ENCODE assay signal across 19 mouse cellular contexts in the genomic region with DNA sequence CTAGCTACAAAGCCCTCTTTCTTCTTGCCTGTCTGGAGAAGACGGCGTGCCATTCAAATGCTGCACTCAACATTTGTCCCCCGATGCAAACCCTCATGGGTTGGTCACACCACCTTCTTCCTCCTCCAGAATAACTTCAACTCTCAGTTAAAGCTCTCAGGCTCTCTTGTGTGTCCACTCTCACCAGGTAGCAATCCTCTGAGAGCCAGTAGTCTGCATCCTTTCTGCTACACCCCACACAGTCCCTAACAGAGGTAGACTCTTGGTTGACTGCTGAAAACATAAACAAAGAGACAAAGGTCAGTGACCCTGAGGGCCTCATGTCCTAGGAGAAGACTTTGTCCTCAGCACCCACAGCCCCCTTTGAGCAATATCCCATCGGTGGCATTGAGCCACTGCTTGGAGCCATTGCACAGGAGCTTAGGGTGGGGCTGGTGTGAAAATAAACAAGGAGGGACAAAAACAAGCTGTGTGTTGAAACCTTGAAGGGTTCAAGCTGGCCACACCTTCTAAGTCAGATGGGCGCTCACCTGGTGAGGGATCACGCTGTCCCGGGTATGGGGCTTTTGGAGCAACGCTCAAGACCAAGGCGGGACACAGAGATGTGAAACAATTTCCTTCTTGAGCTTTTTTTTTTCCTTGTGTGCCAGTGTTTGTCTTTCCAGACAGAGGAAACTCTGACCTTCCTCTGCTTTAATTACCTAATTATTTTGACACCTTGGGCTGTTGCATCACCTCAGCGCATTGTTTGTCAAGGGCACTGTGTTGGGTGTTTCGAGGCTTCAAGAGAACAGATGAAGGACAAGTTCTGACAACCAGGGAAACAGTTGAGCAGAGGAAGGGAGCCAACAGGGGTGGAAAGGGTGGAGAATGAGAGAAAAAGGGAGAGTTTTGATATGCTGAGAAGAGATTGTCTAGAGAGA.
DNase-seq lines count a peak whose midpoint lies in the region; ATAC-seq lines count a peak whose summit lies in the region.
"Had no signal": no experiment of that assay in that cellular context is flagged by ENCODE, and none has a peak within 500 bp of the region (broad histone marks: within the 10 kb centered on the region; RNA-seq: fewer than 3 reads in every experiment).

No protein-coding gene starts in this region.

- no peaks in the 10 kb centered on the region for H3K27me3 ChIP-seq in limb, embryonic 10.5 days (ENCODE audit: low read depth, poor library complexity, severe bottlenecking)
- no peaks in the 10 kb centered on the region for H3K27me3 ChIP-seq in hindbrain, embryonic 13.5 days
- H3K27me3 ChIP-seq: embryonic facial prominence, embryonic 13.5 days; forebrain, embryonic 12.5 days; lung, embryonic 15.5 days; midbrain, embryonic 12.5 days; Patski had no signal

- no peaks in the 10 kb centered on the region for H3K9me3 ChIP-seq in limb, embryonic 10.5 days (replicated peaks)
- no peaks in the 10 kb centered on the region for H3K9me3 ChIP-seq in hindbrain, embryonic 13.5 days
- H3K9me3 ChIP-seq: embryonic facial prominence, embryonic 13.5 days; forebrain, embryonic 12.5 days; lung, embryonic 15.5 days; midbrain, embryonic 12.5 days had no signal

- ATAC-seq in megakaryocyte progenitor cell, adult 5-6 weeks (replicated peaks; ENCODE audit: poor library complexity) = peak; percentile 65
- no peak for ATAC-seq in hindbrain, embryonic 13.5 days (ENCODE audit: low FRiP score)
- ATAC-seq: Patski had no signal

- H3K27ac ChIP-seq in limb, embryonic 10.5 days = no peak overlapping the region
- H3K27ac ChIP-seq in hindbrain, embryonic 13.5 days = no peak overlapping the region
- H3K27ac ChIP-seq: embryonic facial prominence, embryonic 13.5 days; forebrain, embryonic 12.5 days; lung, embryonic 15.5 days; midbrain, embryonic 12.5 days had no signal

- peak; percentile 13 for DNase-seq in kidney, adult 9 months
- DNase-seq in kidney, postnatal 10 days = no peak
- peak; percentile 80 for DNase-seq in gonadal fat pad, adult 2 months (ENCODE audit: low read depth)
- DNase-seq in limb, embryonic 10.5 days (ENCODE audit: low spot score) = peak; percentile 12
- DNase-seq in frontal cortex, postnatal 14 days (ENCODE audit: low spot score in 2 of 2) = no peak
- no peak for DNase-seq in cerebellum, adult 8-10 months
- DNase-seq: B cell, adult 2 months; cerebellum, adult 11-12 months; heart, postnatal 14 days; kidney, adult 18-20 months; kidney, postnatal 4 days had no signal

- H3K4me2 ChIP-seq in hindbrain, embryonic 13.5 days = no peak overlapping the region
- H3K4me2 ChIP-seq: embryonic facial prominence, embryonic 13.5 days; forebrain, embryonic 12.5 days; lung, embryonic 15.5 days; midbrain, embryonic 12.5 days had no signal

- WGBS in limb, embryonic 10.5 days = 88% methylated on average over 11 of the region's 11 CpGs
- 90% methylated on average over 11 of the region's 11 CpGs for WGBS in hindbrain, embryonic 13.5 days

- H3K4me3 ChIP-seq in limb, embryonic 10.5 days = no peak overlapping the region
- H3K4me3 ChIP-seq in hindbrain, embryonic 13.5 days = no peak overlapping the region
- H3K4me3 ChIP-seq: embryonic facial prominence, embryonic 13.5 days; forebrain, embryonic 12.5 days; lung, embryonic 15.5 days; midbrain, embryonic 12.5 days; myocyte had no signal

- H3K4me1 ChIP-seq in limb, embryonic 10.5 days = no peaks in the 10 kb centered on the region
- no peaks in the 10 kb centered on the region for H3K4me1 ChIP-seq in hindbrain, embryonic 13.5 days (replicated peaks)
- H3K4me1 ChIP-seq: embryonic facial prominence, embryonic 13.5 days; forebrain, embryonic 12.5 days; lung, embryonic 15.5 days; midbrain, embryonic 12.5 days had no signal

- H3K9ac ChIP-seq in hindbrain, embryonic 13.5 days = no peak overlapping the region
- H3K9ac ChIP-seq: embryonic facial prominence, embryonic 13.5 days; forebrain, embryonic 12.5 days; lung, embryonic 15.5 days; midbrain, embryonic 12.5 days had no signal

- no peaks in the 10 kb centered on the region for H3K36me3 ChIP-seq in limb, embryonic 10.5 days
- H3K36me3 ChIP-seq in hindbrain, embryonic 13.5 days = no peaks in the 10 kb centered on the region
- H3K36me3 ChIP-seq: embryonic facial prominence, embryonic 13.5 days; forebrain, embryonic 12.5 days; lung, embryonic 15.5 days; midbrain, embryonic 12.5 days had no signal

Comparison
In these comparisons a context has a peak if more than half of its experiments do, and no peak if none do; other contexts are left out.
1. DNase-seq: peak in kidney, adult 9 months (single experiment), gonadal fat pad, adult 2 months (single experiment) and limb, embryonic 10.5 days (single experiment); none in kidney, postnatal 10 days (single experiment), frontal cortex, postnatal 14 days (0 of 2) and cerebellum, adult 8-10 months (single experiment).